Mouse (Mus musculus) neutrophil, adult 5-6 weeks (primary cell): ENCODE measurements around the gene Tinagl1. TPM values are rescaled to one million over a fixed set of nuclear protein-coding genes. Genes with fewer than 3 reads are reported as not detected.
A peak's percentile ranks its signal among the peaks of the same experiment; 100 is the strongest.

Source experiments
- ATAC-seq: fragments of 151-379, 151-347 bp; 2 replicates; pipeline ENCODE4 v1.8.0; 2017; ENCODE audit warnings: mild to moderate bottlenecking, moderate TSS enrichment; ENCODE audit not compliant: insufficient number of reproducible peaks, poor library complexity, low FRiP score, severe bottlenecking; ENCODE audit errors: extremely low read depth
- total RNA-seq: library from RNA; stranded (forward); fragments of 200-1000 nt; gene quantifications from 2 replicates; pipeline ENCODE4 v1.2.3, GENCODE M21; 2017

Gene Tinagl1
- total RNA-seq: 1.2 and 2.5 TPM in 2 replicates

- no peak for ATAC-seq
These were observed at the start of gene Tinagl1 for GRCm38 (mm10) chr4:130175072-130175711. Tinagl1 (minus strand) TSS chr4:130175122.

- no peak for ATAC-seq
These were observed 49.1 kb upstream of the Tinagl1 start for GRCm38 (mm10) chr4:130224071-130224470.

GRCm38 (mm10) chr4:130222179-130222578 lies 47.3 kb upstream of the Tinagl1 start, which contains the start of gene Gm853:
Gm853 (minus strand) TSS chr4:130222401.
- ATAC-seq: no peak

- no peak for ATAC-seq
These were observed 45.3 kb upstream of the Tinagl1 start for GRCm38 (mm10) chr4:130220176-130220575.

GRCm38 (mm10) chr4:130215392-130215791 lies 40.5 kb upstream of the Tinagl1 start:
- ATAC-seq: no peak

- no peak for ATAC-seq
These were observed 38.9 kb upstream of the Tinagl1 start for GRCm38 (mm10) chr4:130213857-130214256.

GRCm38 (mm10) chr4:130213197-130213596 lies 38.3 kb upstream of the Tinagl1 start:
- ATAC-seq: no peak

GRCm38 (mm10) chr4:130212421-130212820 lies 37.5 kb upstream of the Tinagl1 start:
- no peak for ATAC-seq

GRCm38 (mm10) chr4:130211870-130212269 lies 36.9 kb upstream of the Tinagl1 start:
- no peak for ATAC-seq

GRCm38 (mm10) chr4:130198694-130199670 lies 24.1 kb upstream of the Tinagl1 start:
- ATAC-seq: peak; percentile 37; the same call in 1 of the 2 replicates

- ATAC-seq: no peak
These were observed 21.6 kb upstream of the Tinagl1 start for GRCm38 (mm10) chr4:130196542-130196941.

- ATAC-seq: no peak
These were observed 21.0 kb upstream of the Tinagl1 start for GRCm38 (mm10) chr4:130195924-130196323.

GRCm38 (mm10) chr4:130192266-130192665 lies 17.3 kb upstream of the Tinagl1 start:
- ATAC-seq: no peak

GRCm38 (mm10) chr4:130189606-130190005 lies 14.7 kb upstream of the Tinagl1 start:
- ATAC-seq: no peak

- peak; percentile 96 for ATAC-seq
These were observed 13.9 kb upstream of the Tinagl1 start for GRCm38 (mm10) chr4:130188806-130189297.

GRCm38 (mm10) chr4:130186891-130187290 lies 12.0 kb upstream of the Tinagl1 start:
- ATAC-seq: no peak

GRCm38 (mm10) chr4:130186450-130186849 lies 11.5 kb upstream of the Tinagl1 start:
- ATAC-seq: no peak

- ATAC-seq: no peak
These were observed 9.0 kb upstream of the Tinagl1 start for GRCm38 (mm10) chr4:130183879-130184278.

GRCm38 (mm10) chr4:130183023-130183422 lies 8.1 kb upstream of the Tinagl1 start:
- no peak for ATAC-seq

- ATAC-seq: no peak
These were observed 7.0 kb upstream of the Tinagl1 start for GRCm38 (mm10) chr4:130181886-130182285.
